Mouse (Mus musculus) kidney, postnatal 36 days (tissue): ENCODE measurements around the gene Slc22a14.

Source experiments
- DNase-seq, 2 experiments: peaks; one replicate each; pipeline ENCODE4 v3.0.0; 2021 to 2022; ENCODE audit warnings: mixed read lengths in 2 of 2

Gene Slc22a14

DNA sequence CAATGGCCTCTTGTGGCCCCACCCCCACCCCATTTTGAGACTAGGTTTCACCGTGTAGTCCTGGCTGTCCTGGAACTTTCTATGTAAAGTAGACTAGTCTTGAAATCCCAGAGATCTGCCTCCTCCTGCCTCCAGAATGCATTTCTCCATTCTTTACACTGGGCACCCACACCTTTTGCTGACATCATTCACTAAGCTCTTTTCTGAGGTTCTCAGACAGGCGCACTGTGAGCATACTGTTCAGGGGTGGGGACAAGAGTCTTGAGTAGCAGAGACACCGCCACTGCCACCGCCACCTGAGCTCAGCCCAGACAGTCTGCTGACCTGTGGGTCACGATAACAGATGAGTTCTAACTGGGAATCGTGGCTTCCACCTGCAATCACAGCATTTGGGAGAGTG, 9.4 kb downstream of the Slc22a14 start:
- no peak for DNase-seq

DNA sequence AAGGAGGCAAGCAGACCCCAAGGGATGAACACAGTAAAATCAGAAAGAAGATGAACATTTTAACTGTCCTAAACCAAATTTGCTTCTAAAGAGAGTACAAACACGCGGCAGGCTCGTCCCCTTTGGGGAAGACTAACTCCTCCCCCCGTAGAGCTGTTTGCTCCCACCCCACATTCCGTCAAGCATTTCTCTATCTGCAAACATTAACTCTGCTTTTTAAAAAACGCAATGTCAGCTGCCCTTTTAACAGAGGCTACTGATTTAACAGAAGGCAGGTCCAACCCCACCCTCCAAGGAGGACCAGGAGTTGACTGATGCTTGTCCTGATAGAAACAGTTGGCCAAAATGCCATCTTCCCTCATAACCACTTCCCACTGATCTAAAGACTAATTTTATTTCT, 11.4 kb downstream of the Slc22a14 start:
- peak; percentile 55 to 88 for DNase-seq

DNA sequence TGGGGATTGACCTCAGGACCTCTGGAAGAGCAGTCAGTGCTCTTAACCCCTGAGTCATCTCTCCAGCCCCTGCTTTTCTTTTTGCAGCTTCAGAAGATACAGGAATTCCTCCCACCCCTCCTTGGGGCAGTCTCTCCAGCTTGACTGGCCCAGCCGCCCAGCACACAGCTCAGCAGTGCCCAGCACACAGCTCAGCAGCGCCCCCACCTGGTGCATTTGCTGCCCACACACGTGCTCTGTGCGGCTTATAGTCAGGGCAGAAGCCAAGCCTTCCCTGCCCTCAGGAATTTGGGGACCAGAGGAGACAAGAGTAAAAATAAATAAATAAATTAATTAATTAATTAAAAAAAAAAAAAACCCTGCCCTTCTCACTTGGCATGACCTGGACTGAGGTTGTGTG, 13.3 kb downstream of the Slc22a14 start:
- DNase-seq = peak; percentile 85 to 96

DNA sequence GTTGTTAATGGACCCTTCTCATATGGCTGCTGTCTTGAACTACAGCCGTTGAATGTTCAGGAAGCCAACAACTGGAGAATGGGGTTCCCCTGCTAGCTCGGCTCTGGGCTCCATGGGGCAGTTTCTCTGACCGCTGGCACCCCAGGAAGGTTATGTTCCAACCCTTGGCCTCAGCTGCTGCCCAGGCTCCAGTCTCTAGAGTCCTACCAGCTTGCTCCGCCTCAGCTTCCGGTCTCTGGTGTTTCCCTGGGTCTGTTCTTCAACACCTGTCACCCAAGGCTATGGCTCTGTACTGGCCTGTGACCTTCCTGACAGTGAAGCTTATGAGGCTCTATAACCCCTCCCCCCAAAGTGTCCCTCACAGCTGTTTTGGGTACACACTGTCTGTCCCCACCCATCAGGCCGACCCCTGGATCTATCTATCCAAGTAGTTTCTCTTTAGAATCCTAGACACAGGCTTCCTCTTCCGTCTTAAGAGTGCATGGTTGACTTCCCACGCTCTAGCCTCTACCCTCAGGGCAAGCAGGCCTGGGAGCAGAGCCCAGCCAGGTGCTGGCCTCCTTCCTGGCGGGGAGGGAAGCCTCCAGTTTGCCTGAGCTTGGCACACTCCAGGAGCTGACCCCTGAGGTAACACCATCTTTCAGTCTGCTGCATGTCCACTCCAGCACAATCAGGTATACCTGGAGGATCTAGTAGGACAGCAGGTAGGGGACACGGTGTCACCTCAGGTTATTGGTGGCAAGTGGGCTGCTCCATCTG, 14.2 kb downstream of the Slc22a14 start:
- DNase-seq = peak; percentile 74 to 78

DNA sequence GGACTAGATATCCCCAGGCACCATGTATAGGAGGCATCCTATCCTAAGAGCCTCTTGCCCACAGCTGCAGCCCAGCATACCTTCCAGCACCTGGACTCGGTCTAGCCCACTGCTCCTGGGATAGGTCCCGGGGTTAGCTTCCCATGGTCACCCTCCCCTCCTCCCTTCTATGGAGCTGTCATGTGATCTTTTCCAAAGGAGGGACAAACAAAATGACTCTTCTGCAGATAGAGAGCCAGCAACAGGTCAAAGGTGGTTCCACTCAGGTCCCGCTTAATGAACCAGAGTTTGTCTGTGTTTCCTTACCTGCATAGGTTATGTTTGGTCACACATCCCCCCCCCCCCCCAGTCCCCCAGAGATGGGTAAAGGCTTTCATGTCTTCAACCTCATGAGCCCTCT, 14.8 kb downstream of the Slc22a14 start:
- peak; percentile 52 to 64 for DNase-seq

DNA sequence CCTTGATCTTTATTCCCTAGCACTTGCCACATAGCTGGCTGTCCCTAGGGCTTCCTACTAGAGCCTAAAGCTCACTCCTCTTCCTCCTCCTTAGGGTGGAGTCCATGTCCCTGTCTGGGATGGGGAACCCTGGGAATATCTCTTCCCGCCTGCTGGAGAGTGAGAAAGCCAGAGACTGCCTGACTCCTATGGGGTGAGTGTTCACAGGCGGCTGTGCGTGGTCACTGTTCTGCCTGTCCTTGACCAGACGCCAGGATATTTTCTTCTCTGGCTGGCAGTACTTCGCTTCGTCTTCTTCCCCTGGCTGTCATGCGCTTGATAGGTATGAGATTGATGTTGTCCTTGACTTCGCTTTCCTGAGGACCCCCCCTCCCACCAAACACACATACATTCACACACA, 19.0 kb downstream of the Slc22a14 start:
- no peak for DNase-seq

DNA sequence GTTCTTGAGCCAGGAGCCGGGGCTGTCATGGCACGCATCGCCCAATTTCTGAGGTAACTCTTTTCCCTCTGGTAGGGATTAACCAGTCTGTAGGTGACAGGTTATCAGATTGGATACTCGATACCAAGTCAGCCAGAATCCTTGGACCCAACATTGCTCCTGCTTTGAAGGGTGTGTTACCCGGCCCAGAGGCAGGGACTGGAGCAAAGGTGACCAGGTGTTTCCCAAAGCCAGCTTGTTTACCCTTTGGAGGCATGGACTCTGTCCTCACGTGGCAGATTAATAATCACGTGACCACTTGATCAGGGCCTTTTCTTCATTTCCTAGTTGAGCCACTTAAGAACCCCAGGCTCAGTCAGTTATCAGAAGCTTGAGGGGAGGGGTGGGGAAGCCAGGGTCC, 22.6 kb downstream of the Slc22a14 start:
- DNase-seq = peak; percentile 49 to 55

DNA sequence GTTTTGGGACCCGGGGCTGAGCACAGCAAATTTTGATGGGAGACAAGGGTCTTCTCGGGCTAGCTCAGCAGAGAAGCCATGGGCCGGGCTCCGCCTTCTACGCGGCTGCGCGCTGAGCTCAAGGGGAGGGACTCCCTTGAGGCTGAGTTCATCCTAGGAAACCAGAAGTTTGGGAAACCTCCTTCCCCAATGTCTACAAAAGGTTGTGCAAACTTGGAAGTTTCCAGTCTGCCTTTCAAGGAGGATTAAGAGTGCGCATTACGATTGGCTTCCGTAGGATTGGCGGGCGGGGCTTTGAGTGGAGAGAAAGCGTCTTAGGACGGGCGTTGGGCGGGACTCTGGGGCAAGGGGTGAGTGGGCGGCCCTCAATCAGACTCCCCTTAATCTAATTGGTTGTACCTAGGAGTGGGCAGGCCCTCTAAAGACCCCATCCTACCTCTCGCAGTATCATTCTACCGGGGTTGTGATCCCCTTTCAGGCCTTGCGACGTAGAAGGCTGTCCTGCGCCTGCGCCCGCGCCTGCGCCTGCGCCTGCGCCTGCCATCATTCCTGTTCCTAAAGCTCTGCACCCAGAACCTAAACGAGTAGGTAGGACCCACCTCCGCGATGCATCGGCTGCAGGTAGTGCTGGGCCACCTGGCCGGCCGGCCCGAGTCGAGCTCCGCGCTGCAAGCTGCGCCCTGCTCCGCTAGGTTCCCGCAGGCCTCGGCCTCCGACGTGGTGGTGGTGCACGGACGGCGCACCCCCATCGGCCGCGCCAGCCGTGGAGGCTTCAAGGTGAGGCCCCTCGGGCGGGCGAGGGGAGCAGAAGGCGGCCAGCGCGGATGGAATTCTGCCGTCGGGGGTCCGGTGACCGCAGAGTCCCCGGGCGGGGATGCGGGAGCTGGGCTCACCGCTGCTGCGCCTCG, 24.2 kb downstream of the Slc22a14 start, which contains the start of gene Myd88:
Gene Myd88 (minus strand): TSS at position 503 of the 908 bp plus-strand sequence.
- peak; percentile 97 to 99 for DNase-seq

DNA sequence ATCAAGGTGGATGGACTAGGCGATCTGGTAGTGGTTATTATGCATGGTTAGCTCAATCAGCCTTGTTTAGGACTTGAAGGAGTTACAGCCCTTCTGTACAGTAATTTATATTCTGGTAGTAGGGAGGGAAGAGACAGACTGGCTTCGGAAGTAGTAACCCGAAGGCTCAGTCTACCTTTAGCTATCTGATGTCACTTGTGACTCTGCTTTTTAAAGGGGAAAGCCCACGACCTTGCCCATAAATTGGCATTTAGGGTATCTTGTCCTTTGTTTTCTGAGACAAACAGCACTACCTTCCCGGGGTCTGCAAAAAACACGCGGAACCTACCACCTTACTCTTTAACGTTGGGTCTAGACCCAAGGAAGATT, 25.2 kb downstream of the Slc22a14 start:
- DNase-seq = no peak

DNA sequence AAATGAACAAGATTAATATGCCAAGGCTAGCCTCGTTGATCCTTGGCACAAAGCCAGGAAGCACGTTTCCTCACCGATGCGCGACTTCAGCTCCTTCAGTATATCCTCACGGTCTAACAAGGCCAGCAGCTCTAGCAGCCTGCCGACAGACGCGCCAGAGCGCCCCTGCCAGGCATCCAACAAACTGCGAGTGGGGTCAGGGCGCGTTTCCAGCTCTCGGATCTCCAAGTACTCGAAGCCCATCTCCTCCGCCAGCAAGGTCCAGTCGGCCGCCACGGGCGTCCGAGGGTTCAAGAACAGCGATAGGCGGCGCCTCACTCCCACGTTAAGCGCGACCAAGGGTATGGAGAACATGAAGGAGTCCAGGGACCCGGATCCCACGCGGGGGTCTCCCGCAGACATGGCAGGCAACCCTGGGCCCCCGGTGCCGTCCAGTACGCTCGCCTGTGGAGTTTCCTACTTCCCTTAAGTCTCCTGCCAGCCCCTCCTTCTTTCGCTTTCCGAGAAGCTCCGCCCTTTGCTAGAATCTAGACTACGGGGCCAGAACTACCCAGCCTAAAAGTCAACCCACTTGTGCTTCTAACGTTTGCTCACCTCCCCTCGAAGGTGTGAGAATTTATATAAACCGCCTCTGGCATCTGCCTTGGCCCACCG, 25.7 kb downstream of the Slc22a14 start, which contains the start of gene Acaa1a:
Gene Acaa1a (plus strand): TSS at position 119 of the 654 bp plus-strand sequence.
- DNase-seq = peak; percentile 82

DNA sequence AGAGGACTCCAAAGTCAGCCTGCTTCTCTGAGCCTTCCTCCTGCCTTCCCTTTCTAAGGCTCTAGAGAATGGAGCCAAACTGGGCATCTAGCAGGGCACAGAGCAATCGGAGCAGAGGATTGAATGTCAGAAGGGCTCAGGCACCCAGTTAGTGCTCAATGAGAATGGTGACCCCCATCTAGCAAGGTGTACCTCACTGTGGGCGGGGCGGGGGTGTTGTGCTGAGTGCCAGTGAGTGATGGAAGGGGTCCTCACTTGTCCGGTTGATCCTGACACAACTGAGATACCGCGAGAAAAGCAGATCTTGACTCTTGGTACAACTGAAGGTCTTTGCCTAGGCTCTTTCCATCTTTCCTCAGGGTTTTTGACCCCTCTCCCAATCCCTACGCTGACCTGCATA, 26.2 kb downstream of the Slc22a14 start:
- no peak for DNase-seq

DNA sequence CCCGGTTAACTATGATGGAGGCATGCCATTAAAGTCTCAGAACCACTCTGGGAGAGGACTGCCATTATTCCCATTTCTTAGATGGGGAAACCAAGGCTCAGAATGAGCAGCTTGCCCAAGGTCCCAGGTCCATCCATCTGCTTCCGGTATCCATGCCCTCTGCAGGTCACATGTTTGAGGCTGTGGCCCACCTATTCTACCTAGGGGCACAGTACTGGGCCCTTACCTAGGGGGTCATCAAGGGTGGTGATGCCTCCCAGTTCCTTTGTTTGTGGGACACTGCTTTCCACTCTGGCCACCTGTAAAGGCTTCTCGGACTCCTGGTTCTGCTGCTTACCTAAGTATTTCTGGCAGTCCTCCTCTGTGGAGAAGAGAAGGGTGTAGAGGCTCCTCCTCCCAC, 27.0 kb downstream of the Slc22a14 start:
- no peak for DNase-seq

DNA sequence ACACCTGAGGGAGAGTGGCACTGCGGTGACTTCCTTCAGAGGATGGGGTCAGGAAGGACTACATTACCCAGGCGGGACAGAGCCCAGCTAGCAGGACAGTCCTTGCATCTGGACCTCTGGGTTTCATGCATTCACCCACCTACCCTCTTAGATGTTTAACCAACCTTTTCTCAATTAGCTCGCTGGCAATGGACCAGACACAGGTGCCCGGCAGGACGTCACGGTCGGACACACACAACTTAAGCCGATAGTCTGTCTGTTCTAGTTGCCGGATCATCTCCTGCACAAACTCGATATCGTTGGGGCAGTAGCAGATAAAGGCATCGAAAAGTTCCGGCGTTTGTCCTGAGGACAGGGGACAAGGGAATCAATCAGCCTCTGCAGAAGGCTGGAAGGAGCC, 27.5 kb downstream of the Slc22a14 start:
- DNase-seq = peak in 1 of 2 experiments; percentile 46

DNA sequence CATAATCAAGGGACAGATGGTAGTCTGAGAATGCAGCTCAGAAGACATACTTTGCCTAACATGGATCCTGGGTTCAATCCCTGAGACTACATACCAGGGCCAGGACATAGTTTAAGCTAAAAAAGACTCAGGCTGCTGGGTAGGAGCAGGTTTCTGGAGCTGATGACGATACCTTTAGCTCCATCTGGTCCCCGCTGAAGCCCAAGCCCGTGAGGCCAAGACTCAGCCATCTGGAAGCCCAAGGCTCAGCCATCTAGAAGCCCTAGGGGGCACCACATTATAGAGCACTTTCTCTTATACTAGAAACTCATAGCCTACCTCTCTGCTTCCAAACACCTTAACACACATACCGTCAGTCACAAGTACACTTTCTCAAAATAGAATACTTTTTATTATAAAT, 29.8 kb downstream of the Slc22a14 start:
- DNase-seq = no peak

DNA sequence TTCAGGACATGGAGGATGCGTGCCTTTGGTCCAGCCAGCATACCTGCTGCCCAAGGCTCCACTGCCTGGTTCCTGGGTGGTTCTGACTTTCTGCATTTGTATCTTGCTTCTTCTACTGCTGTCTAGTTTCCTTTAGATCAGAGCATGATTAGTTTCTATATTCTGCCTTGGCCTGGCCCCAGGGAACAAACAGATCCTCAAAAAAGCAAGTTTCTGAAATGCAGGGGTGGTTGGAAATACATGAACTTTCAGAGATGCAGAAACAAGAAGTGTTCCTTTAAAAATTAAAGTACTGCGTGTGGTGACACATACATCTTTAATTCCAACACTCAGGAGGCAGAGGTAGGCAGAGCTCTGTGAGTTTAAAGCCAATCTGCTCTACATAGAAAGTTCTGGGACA, 30.5 kb downstream of the Slc22a14 start:
- DNase-seq = no peak

DNA sequence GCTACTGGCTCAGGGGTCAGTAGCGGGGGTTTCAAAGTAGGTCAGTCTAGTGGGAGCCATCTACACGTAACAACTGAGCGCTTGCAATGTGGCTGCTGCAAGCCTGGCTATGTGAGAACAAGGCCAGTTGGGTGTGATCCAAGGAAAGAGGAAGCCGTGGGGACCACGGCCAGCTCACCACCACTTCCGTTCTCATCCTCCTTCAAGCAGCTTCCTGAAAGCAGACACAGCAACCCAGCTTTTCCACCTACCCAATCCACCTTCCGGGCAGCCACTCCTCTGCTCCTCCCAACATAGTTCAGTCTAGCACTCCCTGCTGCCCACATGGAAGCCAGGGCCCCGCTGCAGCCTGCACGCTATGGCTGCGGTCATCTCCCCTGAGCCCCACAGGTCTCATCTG, 31.0 kb downstream of the Slc22a14 start:
- peak; percentile 66 to 73 for DNase-seq

DNA sequence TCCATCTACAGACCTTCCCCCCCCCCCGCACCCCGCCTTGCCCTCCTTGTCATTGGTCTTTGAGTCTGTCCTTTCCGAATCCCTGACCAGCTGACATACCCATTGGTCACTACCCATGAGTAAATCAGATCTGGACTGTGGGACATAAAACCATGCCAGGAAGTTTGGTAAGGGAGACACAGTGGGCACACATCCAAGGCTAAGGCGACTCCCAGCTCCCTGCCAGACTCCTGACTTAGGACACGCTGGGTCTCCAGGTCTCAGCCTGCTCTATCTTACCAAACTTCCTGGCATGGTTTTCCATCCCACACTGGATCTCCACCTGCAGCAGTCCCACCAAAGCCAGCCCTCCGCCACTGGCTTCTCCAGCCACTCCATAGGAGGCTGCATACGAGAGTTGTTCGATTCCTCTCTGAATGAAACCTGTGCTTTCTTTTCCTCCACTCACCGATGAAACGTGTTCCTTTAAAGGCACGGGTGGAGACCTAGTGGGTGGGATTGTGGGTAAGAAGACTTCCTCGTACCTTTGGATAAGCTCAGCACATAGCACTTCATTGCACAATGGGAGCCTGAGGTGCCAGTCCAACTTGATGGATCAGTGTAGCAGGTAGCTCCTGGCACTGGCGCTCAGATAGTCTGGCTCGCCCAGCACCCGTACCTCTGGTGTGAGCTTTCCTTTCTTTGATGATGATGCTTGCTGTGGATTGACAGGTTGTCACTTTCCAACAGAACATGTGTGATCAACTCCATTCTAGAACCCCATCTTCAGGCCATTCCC, 35.0 kb downstream of the Slc22a14 start:
- DNase-seq = no peak

DNA sequence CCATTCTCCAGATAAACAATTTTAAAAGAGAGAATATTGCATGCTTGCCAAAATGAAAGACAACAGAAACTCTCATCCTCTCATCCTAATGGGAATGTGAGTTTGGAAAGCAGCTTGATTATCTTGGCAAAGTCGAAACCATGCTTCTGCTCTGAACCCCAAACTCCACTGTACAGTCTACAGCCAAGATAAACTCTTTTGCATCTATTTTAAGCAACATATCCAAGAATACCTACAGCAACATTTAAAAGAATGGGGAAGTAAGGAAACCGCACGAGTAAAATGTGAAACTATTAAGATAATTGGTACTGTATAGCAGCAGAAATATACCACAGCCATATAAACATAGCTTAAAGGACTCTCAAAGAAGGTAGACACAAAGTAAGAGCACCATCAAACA, 36.9 kb downstream of the Slc22a14 start:
- no peak for DNase-seq

DNA sequence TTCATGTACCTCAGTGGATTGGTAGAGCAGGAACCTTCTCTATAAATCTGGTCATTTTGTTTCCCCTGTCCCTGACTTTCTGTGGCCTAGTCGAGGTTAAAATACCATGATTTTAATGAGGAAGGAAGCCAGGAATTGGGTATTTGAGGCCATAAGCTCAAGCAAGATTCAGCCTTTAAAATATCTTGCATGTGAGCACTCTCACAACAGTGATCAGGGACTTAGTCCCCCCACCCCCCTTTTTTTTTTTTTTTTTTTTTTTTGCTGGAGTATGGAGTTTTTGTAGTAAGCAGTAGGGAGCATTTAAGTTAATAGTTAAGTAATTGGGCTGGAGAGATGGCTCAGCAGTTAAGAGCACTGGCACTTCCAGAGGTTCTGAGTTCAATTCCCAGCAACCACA, 41.2 kb downstream of the Slc22a14 start:
- no peak for DNase-seq

DNA sequence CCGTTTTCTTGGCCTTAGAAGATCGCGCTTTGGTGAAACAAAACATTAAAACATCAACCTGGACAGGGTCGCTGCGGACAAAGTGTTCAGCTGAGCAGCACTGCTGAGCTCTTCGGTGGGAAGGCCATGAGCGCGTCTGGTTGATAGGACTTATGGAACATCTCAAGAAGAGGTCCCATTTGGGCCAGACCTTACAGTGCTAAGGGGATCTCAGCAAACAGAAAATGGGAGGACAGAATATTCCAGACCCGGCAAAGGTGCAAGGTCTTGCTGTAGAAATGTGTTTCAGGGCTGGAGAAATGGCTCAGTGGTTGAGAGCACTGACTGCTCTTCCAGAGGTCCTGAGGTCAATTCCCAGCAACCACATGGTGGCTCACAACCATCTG, 42.1 kb downstream of the Slc22a14 start:
- DNase-seq = no peak

DNA sequence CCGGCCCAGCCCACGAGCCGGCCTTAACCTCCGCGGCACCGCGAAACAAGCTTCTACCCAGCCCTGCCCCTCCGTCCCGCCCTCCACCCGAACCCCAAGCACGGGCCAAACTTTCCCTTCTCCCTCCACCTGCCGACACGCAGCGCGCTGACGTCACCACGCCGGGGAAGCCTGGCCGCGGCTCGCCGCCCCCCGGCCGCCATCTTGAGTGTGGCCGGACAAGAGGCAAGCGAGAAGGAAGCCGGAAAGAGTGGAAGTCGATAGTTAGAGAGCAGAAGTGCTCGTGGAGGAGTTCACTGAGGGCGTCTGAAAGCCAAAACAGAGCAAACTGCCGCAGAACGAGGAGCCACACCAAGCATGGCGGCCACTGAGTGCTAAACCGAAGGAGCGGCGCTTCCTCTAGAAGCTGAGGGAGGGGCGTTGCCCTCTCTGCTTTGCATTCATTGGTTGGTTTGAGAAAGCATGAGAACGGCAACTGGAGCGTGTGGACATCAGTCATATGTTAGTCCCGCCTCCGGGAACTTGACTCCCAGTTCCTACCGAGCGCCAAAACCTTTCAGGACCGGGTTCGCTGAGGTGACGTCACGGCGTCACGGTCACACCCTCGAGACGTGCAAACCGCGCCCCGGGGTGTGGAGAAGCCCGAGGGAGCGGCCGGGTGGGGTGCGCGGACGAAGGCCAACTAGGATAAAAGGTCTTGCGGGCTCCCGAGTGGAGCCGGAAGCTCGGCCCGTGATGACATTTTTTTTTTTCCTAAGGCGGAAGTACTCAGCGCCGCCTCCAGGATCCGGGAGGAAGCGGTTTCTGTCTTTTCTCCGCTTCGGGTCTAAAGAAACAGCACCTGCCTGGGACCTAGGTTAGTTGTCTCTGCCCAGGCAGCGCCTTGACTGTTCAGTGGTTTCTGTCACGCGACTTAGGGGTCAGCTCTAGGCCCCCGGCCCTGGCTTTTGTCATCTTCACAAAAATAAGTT, 42.8 kb downstream of the Slc22a14 start, which contains the start of gene Oxsr1:
Gene Oxsr1 (minus strand): TSS at position 139 of the 971 bp plus-strand sequence.
- DNase-seq = peak; percentile 99 to 100
